Mouse (Mus musculus): ENCODE data around the gene Smarca4. TPM values are rescaled to one million over a fixed set of nuclear protein-coding genes. Genes with fewer than 3 reads are reported as not detected.
A peak's percentile ranks its signal among the peaks of the same experiment; 100 is the strongest.

Smarca4 gene
- total RNA-seq, 1 experiment from 2014 or later: 86.5 TPM

DNA sequence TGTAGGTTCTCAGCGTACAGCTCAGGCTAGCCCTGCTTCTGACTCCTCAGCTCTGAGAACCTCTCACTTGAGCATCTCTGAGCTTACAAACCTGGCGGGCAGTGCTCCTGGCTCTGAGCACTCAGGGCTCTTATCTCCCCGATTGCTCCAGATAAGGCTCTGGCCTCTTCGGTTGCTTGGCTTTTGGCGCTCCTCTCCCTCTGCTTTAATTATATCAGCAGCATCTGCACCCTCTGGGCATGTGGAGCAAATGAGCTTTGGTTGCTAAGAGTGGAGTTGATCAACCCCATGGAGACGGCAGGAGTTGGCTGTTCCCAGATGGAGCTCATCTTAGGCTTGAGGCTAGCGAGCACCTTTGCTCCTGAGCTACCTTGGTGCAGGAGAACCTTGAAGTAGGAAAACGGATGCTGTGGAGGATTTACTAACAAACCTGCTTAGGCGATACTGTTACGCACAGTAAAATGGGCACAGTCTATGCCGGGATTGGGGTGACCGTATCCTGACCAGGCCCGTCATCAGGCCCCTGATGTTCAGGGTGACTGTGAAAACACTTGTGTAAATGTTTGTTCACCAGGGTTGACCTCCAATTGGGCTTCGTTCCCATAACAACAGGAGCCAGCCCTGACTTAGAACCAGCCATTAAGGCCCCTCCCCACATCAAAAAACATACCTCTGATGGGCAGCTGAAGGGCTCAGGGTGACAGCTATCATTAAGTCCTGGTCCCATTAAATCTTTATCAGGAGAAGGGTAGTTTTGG lies 110.4 kb downstream of the Smarca4 start:
- no peak for ATAC-seq (replicated peaks in 1 of 2; ENCODE audit: insufficient read depth in 1 of 2, low FRiP score in 2 of 2, low TSS enrichment in 1 of 2, low read depth in 1 of 2, poor library complexity in 2 of 2, severe bottlenecking in 2 of 2)

DNA sequence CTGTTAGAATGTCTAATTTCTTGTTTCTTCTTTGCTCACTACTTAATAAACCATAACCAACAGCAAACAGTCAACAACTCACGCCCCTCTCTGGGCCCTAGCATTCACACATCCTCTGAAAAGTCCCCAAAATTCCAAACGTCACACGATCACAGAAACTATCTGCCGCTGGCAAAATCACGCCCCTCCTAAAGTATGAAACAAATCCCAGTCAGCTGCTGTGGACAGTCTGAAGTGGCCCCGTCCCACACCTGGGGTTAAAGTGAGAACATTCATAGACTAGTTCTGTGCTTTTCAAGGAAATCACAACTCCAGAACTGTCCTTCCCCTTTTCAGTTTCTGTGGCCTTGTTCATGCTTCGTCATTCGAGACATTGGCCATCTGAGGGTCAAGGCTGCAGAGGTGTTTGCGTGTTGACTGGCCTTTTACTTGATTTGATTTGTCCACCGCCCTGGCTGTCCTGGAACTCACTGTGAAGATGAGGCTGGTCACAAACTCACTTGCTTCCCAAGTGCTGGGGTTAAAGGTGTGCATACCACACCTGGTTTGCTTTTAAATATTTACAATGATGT lies 112.4 kb downstream of the Smarca4 start:
- ATAC-seq (replicated peaks in 1 of 2; ENCODE audit: insufficient read depth in 1 of 2, low FRiP score in 2 of 2, low TSS enrichment in 1 of 2, low read depth in 1 of 2, poor library complexity in 2 of 2, severe bottlenecking in 2 of 2): no peak

DNA sequence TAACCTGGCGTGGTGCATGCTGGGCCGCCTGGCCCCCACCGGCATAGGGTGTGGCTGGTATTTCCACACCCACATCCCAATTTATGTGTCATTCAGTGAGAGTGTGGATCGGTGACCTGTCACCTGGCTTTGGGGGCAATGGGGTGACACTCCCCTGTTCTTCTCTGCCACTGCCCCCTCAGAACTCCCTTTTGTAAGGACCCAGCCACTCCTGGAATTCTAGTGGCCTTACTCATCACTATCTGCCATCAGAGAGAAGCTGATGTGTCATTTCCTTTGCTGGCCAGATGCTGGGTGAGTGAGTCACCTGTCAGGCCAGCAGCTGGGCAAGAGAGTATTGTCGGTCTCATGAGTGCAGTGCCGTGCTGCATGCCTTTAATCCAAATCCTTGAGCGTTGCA lies 113.3 kb downstream of the Smarca4 start:
- ATAC-seq (replicated peaks in 1 of 2; ENCODE audit: insufficient read depth in 1 of 2, low FRiP score in 2 of 2, low TSS enrichment in 1 of 2, low read depth in 1 of 2, poor library complexity in 2 of 2, severe bottlenecking in 2 of 2): no peak

DNA sequence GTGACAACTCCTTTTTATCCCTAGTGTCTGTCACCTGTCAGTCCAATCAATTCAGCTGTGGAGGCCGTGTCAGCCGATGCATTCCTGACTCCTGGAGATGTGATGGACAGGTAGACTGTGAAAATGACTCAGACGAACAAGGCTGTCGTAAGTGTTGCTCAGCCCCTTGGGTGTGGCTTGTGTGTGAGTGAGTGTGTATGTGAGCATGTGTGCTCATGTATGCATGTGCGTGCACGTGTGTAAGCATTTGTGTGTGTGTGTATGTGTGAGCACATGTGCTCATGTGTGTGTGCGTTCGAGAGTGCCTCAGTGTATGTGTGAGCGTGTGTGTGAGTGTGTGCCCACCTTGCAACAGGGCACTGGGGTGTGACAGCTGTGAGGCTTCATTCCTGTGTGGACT lies 116.3 kb downstream of the Smarca4 start:
- no peak for ATAC-seq (replicated peaks in 1 of 2; ENCODE audit: insufficient read depth in 1 of 2, low FRiP score in 2 of 2, low TSS enrichment in 1 of 2, low read depth in 1 of 2, poor library complexity in 2 of 2, severe bottlenecking in 2 of 2)

DNA sequence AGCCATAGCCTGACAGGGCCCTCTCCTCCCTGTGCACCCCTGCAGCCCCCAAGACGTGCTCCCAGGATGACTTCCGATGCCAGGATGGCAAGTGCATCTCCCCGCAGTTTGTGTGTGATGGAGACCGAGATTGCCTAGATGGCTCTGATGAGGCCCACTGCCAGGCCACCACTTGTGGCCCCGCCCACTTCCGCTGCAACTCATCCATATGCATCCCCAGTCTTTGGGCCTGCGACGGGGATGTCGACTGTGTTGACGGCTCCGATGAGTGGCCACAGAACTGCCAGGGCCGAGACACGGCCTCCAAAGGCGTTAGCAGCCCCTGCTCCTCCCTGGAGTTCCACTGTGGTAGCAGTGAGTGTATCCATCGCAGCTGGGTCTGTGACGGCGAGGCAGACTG lies 117.5 kb downstream of the Smarca4 start:
- ATAC-seq (replicated peaks in 1 of 2; ENCODE audit: insufficient read depth in 1 of 2, low FRiP score in 2 of 2, low TSS enrichment in 1 of 2, low read depth in 1 of 2, poor library complexity in 2 of 2, severe bottlenecking in 2 of 2): no peak

DNA sequence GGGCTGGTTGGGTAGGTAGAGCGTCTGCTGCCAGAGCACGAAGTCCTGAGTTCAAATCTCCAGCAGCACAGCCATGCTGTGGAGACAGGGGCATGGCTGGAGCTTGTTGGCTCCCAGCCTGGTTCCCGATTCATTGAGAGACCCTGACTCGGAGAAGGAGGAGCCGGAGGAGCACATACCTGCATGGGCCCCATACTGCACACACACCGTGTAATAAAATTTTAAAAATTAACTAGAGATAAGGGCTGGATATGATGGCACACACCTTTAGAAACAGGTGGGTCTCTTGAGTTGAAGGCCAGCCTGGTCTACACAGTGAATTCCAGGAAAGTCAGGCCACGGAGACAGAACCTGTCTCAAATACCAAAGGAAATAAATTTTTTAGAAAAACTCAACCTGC lies 118.0 kb downstream of the Smarca4 start:
- no peak for ATAC-seq (replicated peaks in 1 of 2; ENCODE audit: insufficient read depth in 1 of 2, low FRiP score in 2 of 2, low TSS enrichment in 1 of 2, low read depth in 1 of 2, poor library complexity in 2 of 2, severe bottlenecking in 2 of 2)

DNA sequence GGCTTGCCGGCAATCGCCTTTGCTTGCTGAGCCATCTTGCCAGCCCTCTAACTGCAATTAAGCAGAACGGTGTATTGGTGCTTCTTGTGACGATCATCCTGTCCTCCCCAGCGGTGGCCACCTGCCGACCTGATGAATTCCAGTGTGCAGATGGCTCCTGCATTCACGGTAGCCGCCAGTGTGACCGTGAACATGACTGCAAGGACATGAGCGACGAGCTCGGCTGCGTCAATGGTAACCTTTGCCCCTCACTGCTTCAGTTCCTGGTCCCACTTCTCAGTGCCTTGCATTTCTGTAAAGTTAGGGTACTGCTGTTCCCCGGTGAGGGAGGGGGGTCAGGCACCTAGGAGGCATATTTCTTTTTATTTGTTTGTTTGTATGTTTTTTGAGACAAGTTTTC lies 119.2 kb downstream of the Smarca4 start:
- ATAC-seq (replicated peaks in 1 of 2; ENCODE audit: insufficient read depth in 1 of 2, low FRiP score in 2 of 2, low TSS enrichment in 1 of 2, low read depth in 1 of 2, poor library complexity in 2 of 2, severe bottlenecking in 2 of 2): no peak

DNA sequence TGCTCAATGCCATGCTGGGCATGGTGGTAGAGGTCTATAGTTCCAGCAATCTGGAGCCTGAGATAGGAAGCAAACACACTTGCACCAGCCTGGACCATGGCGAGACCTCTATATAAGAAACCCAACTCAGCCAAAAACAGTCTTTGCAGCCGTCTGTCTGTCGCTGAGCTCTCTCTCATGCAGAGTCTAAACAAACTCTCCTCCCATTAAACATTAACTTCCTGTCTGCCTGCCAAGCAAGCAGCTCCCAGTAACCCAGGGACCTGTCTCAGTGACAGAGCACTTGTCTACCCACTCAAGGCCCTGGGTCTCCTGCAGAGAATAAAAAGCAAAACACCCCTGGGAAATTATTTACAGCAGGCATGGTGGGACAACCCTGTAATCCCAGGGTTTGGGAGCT lies 120.6 kb downstream of the Smarca4 start:
- no peak for ATAC-seq (replicated peaks in 1 of 2; ENCODE audit: insufficient read depth in 1 of 2, low FRiP score in 2 of 2, low TSS enrichment in 1 of 2, low read depth in 1 of 2, poor library complexity in 2 of 2, severe bottlenecking in 2 of 2)

DNA sequence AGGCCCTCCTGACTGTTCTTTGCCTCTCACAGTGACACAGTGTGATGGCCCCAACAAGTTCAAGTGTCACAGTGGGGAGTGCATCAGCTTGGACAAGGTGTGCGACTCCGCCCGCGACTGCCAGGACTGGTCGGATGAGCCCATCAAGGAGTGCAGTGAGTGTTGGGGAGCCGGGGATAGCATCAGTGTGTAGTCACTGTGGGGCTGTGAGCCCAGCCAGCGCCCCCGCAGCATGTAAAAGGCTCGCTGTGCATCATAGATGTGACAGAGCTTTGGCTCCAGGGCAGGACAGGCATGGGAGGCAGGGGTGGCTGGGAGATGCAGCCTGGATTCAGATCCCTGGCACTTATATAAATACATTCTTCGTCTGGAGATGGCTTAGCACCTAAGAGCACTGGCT lies 121.2 kb downstream of the Smarca4 start:
- no peak for ATAC-seq (replicated peaks in 1 of 2; ENCODE audit: insufficient read depth in 1 of 2, low FRiP score in 2 of 2, low TSS enrichment in 1 of 2, low read depth in 1 of 2, poor library complexity in 2 of 2, severe bottlenecking in 2 of 2)

DNA sequence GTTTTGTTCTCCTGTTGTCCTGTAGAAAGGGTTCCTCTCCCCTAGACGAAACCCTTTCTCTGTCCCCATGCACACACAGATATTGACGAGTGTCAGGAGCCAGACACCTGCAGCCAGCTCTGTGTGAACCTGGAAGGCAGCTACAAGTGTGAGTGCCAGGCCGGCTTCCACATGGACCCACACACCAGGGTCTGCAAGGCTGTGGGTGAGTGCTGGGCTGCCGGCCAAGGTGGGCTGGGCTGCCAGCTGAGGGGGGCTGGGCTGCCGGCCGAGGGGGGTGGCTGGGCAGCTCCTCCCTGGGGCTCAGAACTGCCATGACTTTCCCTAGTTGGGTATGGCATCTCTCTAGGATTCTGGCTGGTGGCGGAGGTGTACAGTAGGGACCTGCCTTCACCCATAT lies 122.8 kb downstream of the Smarca4 start:
- ATAC-seq (replicated peaks in 1 of 2; ENCODE audit: insufficient read depth in 1 of 2, low FRiP score in 2 of 2, low TSS enrichment in 1 of 2, low read depth in 1 of 2, poor library complexity in 2 of 2, severe bottlenecking in 2 of 2): no peak

DNA sequence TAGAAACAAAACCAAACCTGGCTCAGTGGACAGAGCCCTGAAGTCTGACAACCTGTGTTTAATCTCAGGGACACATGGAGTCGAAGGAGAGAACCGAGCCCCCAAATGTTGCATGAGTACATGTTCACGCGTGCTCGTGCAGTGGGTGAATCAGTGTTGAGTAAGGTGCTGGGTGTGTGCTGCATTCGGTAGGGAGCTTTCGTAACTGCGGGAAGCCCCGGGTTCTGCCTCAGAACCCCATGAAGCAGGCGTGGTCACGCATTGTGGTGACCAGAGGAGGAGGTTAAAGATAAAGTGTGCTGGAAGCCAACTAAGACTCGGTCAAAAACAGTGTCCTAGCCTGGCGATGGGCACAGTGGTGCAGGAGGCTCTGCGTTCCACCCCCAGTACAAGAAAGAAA lies 124.5 kb downstream of the Smarca4 start:
- ATAC-seq (replicated peaks in 1 of 2; ENCODE audit: insufficient read depth in 1 of 2, low FRiP score in 2 of 2, low TSS enrichment in 1 of 2, low read depth in 1 of 2, poor library complexity in 2 of 2, severe bottlenecking in 2 of 2): no peak

DNA sequence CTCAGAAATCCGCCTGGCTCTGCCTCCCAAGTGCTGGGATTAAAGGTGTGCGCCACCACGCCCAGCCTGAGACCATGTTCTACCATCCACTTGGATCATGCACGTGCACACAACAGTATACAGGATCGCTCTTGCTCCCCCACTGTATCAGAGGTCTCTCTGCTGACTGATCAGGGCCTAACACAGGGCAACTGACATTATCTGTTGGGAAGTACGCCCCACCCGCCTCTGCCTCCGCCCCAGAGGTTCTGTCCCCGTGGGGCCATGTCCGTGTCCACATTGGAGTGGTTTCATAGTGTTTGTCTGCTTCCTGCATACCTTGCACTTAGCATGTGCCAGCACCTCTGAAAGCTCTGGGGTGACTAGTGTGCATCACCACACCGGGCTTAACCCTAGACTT lies 125.5 kb downstream of the Smarca4 start:
- no peak for ATAC-seq (replicated peaks in 1 of 2; ENCODE audit: insufficient read depth in 1 of 2, low FRiP score in 2 of 2, low TSS enrichment in 1 of 2, low read depth in 1 of 2, poor library complexity in 2 of 2, severe bottlenecking in 2 of 2)

DNA sequence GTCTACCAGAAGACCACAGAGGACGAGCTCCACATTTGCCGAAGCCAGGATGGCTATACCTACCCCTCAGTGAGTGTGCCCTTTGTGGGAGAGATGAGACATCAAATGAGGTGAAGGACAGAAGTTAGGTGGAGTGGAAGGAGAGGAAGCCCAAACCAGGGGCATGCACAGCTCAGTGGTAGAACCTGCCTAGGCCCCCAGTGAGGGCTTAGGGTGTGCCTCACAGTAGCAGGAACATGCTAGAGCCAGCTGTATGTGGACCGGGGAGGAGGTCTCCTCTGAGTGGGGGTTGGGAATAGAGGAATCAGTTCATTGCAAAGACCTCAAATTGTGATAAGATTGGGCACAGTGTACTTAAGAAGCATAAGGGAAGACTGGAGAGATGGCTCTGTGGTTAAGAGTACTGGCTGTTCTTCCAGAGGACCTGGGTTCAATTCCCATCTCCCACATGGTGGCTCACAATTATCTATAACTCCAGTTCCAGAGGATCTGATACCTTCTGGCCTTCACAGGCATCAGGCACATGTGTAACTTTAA lies 131.3 kb downstream of the Smarca4 start:
- no peak for ATAC-seq (replicated peaks in 1 of 2; ENCODE audit: insufficient read depth in 1 of 2, low FRiP score in 2 of 2, low TSS enrichment in 1 of 2, low read depth in 1 of 2, poor library complexity in 2 of 2, severe bottlenecking in 2 of 2)

DNA sequence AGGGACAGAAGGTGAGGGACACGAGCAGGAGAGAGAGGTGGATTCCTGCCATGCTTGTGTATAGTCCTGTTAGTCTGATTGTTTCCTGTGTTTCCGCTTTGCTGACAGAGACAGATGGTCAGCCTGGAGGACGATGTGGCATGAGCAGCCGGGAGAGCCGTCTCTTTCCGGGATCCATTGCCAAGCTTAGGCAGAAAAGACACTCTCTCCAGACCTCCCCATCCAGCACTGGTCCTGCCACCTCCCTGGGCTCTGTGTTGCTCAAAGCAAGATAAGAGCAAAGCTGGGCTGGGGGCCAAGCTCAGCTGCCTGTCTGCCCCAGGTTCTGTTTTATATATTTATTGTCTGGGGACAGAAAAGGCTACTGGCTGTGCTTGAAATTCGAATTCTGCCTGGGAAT lies 132.1 kb downstream of the Smarca4 start:
- ATAC-seq (replicated peaks in 1 of 2; ENCODE audit: insufficient read depth in 1 of 2, low FRiP score in 2 of 2, low TSS enrichment in 1 of 2, low read depth in 1 of 2, poor library complexity in 2 of 2, severe bottlenecking in 2 of 2): 0 out of 4 replicates have a peak, but pooled peaks of 1 of the 2 experiments have one; percentile 35

DNA sequence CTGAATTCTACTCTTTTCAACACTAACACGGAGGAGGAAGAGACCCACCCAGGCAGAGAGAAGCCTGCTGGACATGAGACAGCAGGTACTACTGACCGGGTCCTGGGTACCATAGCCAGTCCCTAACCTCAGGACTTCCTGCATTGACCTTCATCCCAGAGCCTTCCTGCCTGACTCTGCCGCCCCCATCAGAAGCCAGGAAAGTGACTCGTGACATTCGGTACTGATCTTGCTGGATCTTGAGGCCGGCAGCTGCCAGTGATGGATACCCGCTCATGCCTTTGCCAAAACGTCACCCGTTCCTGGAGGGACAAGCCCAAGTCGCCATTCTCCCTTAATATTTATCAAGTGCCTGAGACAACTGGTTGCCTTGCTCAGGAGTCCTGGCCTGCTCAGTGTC lies 132.5 kb downstream of the Smarca4 start:
- ATAC-seq (replicated peaks in 1 of 2; ENCODE audit: insufficient read depth in 1 of 2, low FRiP score in 2 of 2, low TSS enrichment in 1 of 2, low read depth in 1 of 2, poor library complexity in 2 of 2, severe bottlenecking in 2 of 2): no peak

DNA sequence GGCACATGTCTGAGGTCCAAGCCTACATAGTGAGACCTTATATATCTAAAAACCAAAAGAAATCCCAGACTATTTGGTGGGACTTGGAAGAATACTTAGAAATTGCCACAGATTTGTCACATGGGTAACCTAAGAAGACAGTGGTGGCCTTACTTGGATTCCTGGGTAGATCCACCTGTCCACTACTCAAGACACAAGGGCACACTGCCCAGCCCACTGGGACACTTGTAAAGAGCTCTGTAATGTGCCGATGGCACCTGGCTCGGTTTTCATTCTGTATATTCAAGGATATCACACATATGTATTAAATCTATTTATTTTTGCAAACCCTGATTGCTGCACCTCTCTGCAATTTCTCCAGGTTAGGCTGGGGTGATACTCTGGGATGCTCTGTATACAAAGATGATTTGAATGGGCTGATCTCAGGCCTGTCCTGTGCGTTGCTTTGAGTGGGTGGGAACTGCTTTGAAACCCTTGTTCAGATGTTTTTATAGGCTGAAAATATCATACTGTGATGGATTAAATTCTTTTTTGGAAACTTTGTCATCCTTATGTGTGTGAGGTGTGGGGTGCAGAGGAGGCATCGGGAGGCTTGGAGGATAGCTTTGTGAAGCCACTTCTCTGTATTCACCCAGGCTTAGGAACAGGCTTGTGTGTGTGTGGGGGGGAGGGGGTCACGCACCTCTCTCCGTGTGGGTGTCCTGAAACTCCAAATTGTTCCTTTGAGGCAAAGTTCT lies 133.6 kb downstream of the Smarca4 start:
- ATAC-seq (replicated peaks in 1 of 2; ENCODE audit: insufficient read depth in 1 of 2, low FRiP score in 2 of 2, low TSS enrichment in 1 of 2, low read depth in 1 of 2, poor library complexity in 2 of 2, severe bottlenecking in 2 of 2): no peak

DNA sequence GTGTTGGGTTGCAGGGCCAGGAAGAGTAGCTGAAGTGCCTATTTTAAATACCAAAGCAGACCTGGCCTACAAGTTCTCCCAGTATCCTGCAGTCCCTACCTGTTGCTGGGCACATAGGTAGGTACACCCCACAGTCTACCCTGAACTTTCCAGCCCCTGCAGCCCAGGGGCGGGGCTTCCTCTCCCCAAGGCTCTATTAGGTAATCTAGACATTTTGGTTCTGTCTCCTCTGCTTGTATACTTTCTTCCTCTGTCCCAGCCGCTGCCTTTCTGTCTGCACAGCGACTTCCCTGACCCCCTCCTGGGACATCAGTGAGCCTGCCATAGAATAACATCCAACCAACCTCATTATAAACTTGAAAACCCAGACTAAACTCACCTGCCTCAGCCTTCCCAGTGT lies 134.4 kb downstream of the Smarca4 start:
- no peak for ATAC-seq (replicated peaks in 1 of 2; ENCODE audit: insufficient read depth in 1 of 2, low FRiP score in 2 of 2, low TSS enrichment in 1 of 2, low read depth in 1 of 2, poor library complexity in 2 of 2, severe bottlenecking in 2 of 2)

DNA sequence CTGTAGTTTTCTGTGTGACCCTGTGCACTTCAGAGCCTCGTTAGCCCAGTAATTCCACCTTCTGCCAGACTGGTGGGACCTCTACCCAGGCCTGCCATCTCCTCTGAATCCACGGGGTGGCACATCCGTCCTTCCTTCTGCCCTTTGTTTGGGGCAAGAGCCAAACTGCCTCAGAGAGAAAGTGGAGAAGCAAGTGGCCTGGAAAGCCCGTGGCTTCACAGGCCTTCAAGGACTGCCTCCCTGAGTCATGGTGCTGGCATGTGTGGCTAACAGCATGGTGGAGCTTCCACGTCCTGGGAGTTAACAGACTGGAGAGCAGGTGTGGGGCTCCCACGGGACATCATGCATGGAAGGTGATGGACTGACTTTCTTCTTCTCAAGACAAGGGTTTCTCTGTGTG lies 135.4 kb downstream of the Smarca4 start:
- no peak for ATAC-seq (replicated peaks in 1 of 2; ENCODE audit: insufficient read depth in 1 of 2, low FRiP score in 2 of 2, low TSS enrichment in 1 of 2, low read depth in 1 of 2, poor library complexity in 2 of 2, severe bottlenecking in 2 of 2)

Measured in hematopoietic stem cell, adult 5-6 weeks (primary cell).